Mouse (Mus musculus): ENCODE data around the gene Hk2. TPM values are rescaled to one million over a fixed set of nuclear protein-coding genes. Genes with fewer than 3 reads are reported as not detected.
"Not testable (repeated sequence)": the region's sequence is repeated elsewhere in the genome, so short reads cannot be mapped to it uniquely, and the experiment has no call there.

The Hk2 gene
- polyA plus RNA-seq, 1 experiment from 2014 or later: 23.8 TPM

DNA sequence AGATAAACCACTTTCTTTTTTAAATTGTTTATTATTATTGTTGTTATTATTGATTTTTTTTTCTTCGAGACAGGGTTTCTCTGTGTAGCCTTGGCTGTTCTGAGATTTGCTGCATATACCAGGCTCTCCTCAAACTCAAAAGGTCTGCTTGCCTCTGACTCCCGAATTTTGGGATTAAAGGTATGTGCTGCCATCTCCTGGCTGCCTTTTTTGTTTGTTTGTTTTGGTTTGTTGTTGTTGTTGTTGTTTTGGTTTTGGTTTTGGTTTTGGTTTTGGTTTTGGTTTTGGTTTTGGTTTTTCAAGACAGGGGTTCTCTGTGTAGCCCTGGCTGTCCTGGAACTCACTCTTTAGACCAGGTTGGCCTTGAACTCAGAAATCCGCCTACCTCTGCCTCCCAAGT, 96.6 kb downstream of the Hk2 start:
- not testable (repeated sequence) for ATAC-seq (ENCODE audit: insufficient read depth, low FRiP score, low read depth); H3K36me3 ChIP-seq; H3K4me1 ChIP-seq; H3K4me2 ChIP-seq; H3K27me3 ChIP-seq (replicated peaks); H3K27ac ChIP-seq; H3K4me3 ChIP-seq (replicated peaks); H3K9ac ChIP-seq; H3K9me3 ChIP-seq
- 80% methylated on average over 3 of the region's 3 CpGs for WGBS

Other genes with a start within 250 kb of the Hk2 start
- gene Pole4, start 69.1 kb downstream of the Hk2 start, polyA plus RNA-seq (2015; fragmentation: Nextera tagmentation; extraction: Ambion mirVana): 98.5 and 110 TPM in 2 replicates
- 2.0 and 2.1 TPM in 2 replicates for gene Sema4f, start 165.3 kb upstream of the Hk2 start, polyA plus RNA-seq (2015; fragmentation: Nextera tagmentation; extraction: Ambion mirVana)
- 0.84 and 1.2 TPM in 2 replicates for gene M1ap, start 172.4 kb upstream of the Hk2 start, polyA plus RNA-seq (2015; fragmentation: Nextera tagmentation; extraction: Ambion mirVana)

All from stomach, embryonic 15.5 days (tissue).